Mouse (Mus musculus): Measurements from ENCODE around the gene Ssc4d. TPM values are rescaled to one million over a fixed set of nuclear protein-coding genes. Genes with fewer than 3 reads are reported as not detected.

Ssc4d gene
- total and polyA plus RNA-seq, 3 experiments = 1.9 to 2.9 (median 2.0) TPM

DNA sequence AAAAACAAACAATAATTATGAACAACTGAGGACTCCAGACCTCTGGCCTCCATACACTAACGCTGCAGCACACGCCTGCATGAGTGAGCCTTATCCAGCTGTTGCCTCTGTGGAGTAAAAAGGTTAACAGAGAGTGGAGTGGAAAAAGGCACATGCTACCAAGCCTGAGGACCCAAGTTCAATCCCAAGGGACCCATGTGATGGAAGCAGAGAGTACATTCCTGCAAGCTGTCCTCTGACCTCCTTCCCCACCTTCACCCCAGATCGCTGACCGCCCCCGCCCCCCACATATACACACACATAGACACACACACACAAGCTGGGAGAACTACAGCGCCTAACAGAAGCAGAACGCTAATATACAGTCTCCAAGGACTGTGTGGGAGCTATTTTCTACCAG, 50.4 kb downstream of the Ssc4d start:
- H3K4me2 ChIP-seq (ENCODE audit: insufficient read depth, low read depth, poor library complexity, severe bottlenecking) = no peak overlapping the region
- no peak overlapping the region for H3K4me3 ChIP-seq (replicated peaks in 1 of 3; ENCODE audit: low read depth in 2 of 3, low read length in 2 of 3, poor library complexity in 1 of 3)
- in situ Hi-C loops (cut with MboI; ENCODE audit: low pct_ligation_motif_present, low pct_unique_long_range_greater_than_20kb, low sequenced_read_pairs) (no loop called here), dilution Hi-C loops (cut with MboI; ENCODE audit: extremely low pct_ligation_motif_present, extremely low pct_unique_long_range_greater_than_20kb, low sequenced_read_pairs) (no loop called here)
- no peak for TF ChIP-seq RAD21 (IDR thresholded peaks at IDR 0.05; ENCODE audit: low read depth, low read length)
- TF ChIP-seq MEF2A (IDR thresholded peaks at IDR 0.05; ENCODE audit: borderline replicate concordance, low read depth, low read length) = no peak
- TF ChIP-seq TCF12 (IDR thresholded peaks at IDR 0.05; ENCODE audit: low read depth, low read length) = no peak
- TF ChIP-seq MXI1 (IDR thresholded peaks at IDR 0.05; ENCODE audit: low read depth, low read length) = no peak
- TF ChIP-seq GABPA (IDR thresholded peaks at IDR 0.05; ENCODE audit: insufficient replicate concordance, low read depth, low read length) = no peak
- TF ChIP-seq EP300 (IDR thresholded peaks at IDR 0.05; ENCODE audit: low read length) = no peak
- no peak for TF ChIP-seq NRF1 (IDR thresholded peaks at IDR 0.05; ENCODE audit: low read depth, low read length)
- no peak for TF ChIP-seq JUN (IDR thresholded peaks at IDR 0.05; ENCODE audit: insufficient read depth, low read depth, low read length)
- TF ChIP-seq BHLHE40 (IDR thresholded peaks at IDR 0.05; ENCODE audit: low read depth, low read length) = no peak
- no peak for TF ChIP-seq ETS1 (conservative IDR thresholded peaks at IDR 0.05; ENCODE audit: low read depth, low read length)
- TF ChIP-seq POLR2AphosphoS2 (IDR thresholded peaks at IDR 0.05; ENCODE audit: low read depth, low read length) = no peak
- no peak for TF ChIP-seq E2F4 (IDR thresholded peaks at IDR 0.05; ENCODE audit: insufficient replicate concordance, low read depth, low read length)
- no peak for TF ChIP-seq ZNF384 (IDR thresholded peaks at IDR 0.05; ENCODE audit: low read depth, low read length)
- no peak for TF ChIP-seq IRF4 (IDR thresholded peaks at IDR 0.05; ENCODE audit: low read depth, low read length)
- no peak for TF ChIP-seq NELFE (IDR thresholded peaks at IDR 0.05; ENCODE audit: low read depth, low read length)
- TF ChIP-seq PAX5 (IDR thresholded peaks at IDR 0.05; ENCODE audit: low read length) = no peak
- no peak for TF ChIP-seq SIN3A (IDR thresholded peaks at IDR 0.05; ENCODE audit: low read length)
- no peak for TF ChIP-seq KAT2A (IDR thresholded peaks at IDR 0.05; ENCODE audit: insufficient replicate concordance, low read length)
- TF ChIP-seq USF2 (conservative IDR thresholded peaks at IDR 0.05; ENCODE audit: low read depth, low read length) = no peak
- no peak for TF ChIP-seq CHD1 (IDR thresholded peaks at IDR 0.05; ENCODE audit: low read depth, low read length)
- no peak overlapping the region for H3K27ac ChIP-seq (ENCODE audit: insufficient read depth, low read depth)
- no peak for DNase-seq (ENCODE audit: extremely low read depth)
- peaks cover 0 to 52% of the 10 kb centered on the region in 2 experiments; a peak in 3 of 4 replicates for H3K4me1 ChIP-seq (ENCODE audit: control insufficient read depth in 1 of 2, insufficient read depth in 2 of 2)
- H3K9ac ChIP-seq (ENCODE audit: insufficient read depth, low read depth) = no peak overlapping the region
- peaks cover 79 to 93% of the 10 kb centered on the region in 2 experiments for H3K36me3 ChIP-seq (replicated peaks in 1 of 2; ENCODE audit: control insufficient read depth in 1 of 2, insufficient read depth in 1 of 2, low read length in 1 of 2)
- H3K79me2 ChIP-seq (replicated peaks; ENCODE audit: control insufficient read depth, extremely low read depth, insufficient read depth, poor library complexity, severe bottlenecking) = peaks cover 97% of the 10 kb centered on the region
- H3K9me3 ChIP-seq (replicated peaks; ENCODE audit: low read length) = no peaks in the 10 kb centered on the region
- H3K27me3 ChIP-seq (replicated peaks) = no peaks in the 10 kb centered on the region

DNA sequence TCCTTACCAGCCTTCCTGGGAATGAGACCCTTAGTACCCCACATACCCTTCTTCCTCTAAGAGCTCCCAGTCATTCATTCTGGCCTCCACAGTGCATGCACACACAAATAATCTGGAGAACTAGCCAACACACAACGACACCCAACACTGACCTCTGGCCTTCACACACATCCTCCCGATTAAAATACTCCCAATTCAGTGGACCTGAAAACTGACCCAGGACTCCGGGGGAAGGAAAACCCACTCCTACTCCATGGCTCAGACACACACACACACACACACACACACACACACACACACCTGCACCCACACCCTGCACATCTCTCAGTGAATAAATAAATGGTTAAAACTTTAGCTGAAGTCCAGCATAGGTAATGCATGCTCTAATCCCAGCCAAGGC, 54.4 kb downstream of the Ssc4d start:
- DNase-seq (ENCODE audit: extremely low read depth) = no peak

More for the DNA sequence above, 54.4 kb downstream of the Ssc4d start:
- no peak for TF ChIP-seq CHD1 (IDR thresholded peaks at IDR 0.05; ENCODE audit: low read depth, low read length)
- TF ChIP-seq POLR2A (IDR thresholded peaks at IDR 0.05; ENCODE audit: low read depth, low read length) = peak; percentile 3; the same call in 1 of the 2 replicates
- Histone ChIP-seq H3K79me2 (replicated peaks; ENCODE audit: control insufficient read depth, extremely low read depth, insufficient read depth, poor library complexity, severe bottlenecking) (peaks cover 95% of the 10 kb centered on the region), H3K9me3 (replicated peaks; ENCODE audit: low read length) (no peaks in the 10 kb centered on the region), H3K27ac (ENCODE audit: insufficient read depth, low read depth) (no peak overlapping the region), H3K36me3 (replicated peaks in 1 of 2; ENCODE audit: control insufficient read depth in 1 of 2, insufficient read depth in 1 of 2, low read length in 1 of 2) (peaks cover 80 to 95% of the 10 kb centered on the region in 2 experiments), H3K4me3 (replicated peaks in 1 of 3; ENCODE audit: low read depth in 2 of 3, low read length in 2 of 3, poor library complexity in 1 of 3) (no peak overlapping the region), H3K9ac (ENCODE audit: insufficient read depth, low read depth) (no peak overlapping the region), H3K4me1 (ENCODE audit: control insufficient read depth in 1 of 2, insufficient read depth in 2 of 2) (peaks cover 6 to 48% of the 10 kb centered on the region in 2 experiments; a peak in 3 of 4 replicates), H3K4me2 (ENCODE audit: insufficient read depth, low read depth, poor library complexity, severe bottlenecking) (no peak overlapping the region), H3K27me3 (replicated peaks) (no peaks in the 10 kb centered on the region)
- in situ Hi-C loops (cut with MboI; ENCODE audit: low pct_ligation_motif_present, low pct_unique_long_range_greater_than_20kb, low sequenced_read_pairs) = no loop called here
- dilution Hi-C loops (cut with MboI; ENCODE audit: extremely low pct_ligation_motif_present, extremely low pct_unique_long_range_greater_than_20kb, low sequenced_read_pairs) = no loop called here
